Mouse (Mus musculus): Measurements from ENCODE around the gene C130060K24Rik. TPM values are rescaled to one million over a fixed set of nuclear protein-coding genes. Genes with fewer than 3 reads are reported as not detected.

The C130060K24Rik gene
- polyA plus RNA-seq (2012; rRNA removed; ENCODE audit: low replicate concordance): not detected in 2 replicates

DNA sequence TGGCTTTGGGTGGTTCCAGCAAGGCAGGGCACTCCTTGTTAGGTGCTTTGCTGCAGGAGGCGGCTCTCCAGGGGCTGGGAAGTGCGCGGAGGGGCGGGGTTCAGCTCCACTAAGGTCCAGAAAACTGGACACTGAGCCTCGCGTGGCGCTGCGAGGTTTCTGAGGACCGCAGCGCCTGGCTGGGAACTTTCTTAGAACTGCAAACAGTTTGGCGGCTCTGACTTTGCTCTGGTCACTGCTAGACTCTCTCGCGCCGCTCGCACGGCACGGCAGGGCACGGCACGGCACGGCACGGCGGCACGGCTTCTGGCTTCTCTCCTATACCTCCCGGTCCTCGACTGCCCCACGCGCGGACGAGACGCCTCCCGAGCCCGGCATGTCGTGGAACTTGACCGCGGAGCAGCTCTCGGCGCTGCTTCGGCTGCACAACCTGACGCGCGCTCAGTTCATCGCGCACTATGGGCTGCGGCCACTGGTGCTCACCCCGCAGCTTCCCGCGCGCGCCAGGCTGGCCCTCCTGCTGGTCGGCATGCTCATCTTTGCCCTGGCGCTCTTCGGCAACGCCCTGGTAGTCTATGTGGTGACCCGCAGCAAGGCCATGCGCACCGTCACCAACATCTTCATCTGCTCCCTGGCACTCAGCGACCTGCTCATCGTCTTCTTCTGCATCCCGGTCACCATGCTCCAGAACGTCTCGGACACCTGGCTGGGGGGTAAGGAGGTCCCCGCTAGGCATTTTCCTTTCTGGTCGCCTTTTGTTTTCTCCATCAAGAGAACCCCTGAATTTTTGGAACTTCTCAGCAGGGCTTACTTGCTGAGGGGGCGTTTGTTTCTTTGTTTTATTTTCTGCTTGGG lies at the start of gene C130060K24Rik:
C130060K24Rik (plus strand) TSS at position 188 of the 855 bp plus-strand sequence.

Other genes with a start within 250 kb of the C130060K24Rik start
- 1.3 and 2.7 TPM in 2 replicates for gene Hpgds, start 236.2 kb upstream of the C130060K24Rik start, polyA plus RNA-seq (2012; rRNA removed; ENCODE audit: low replicate concordance)
- 0.51 and 2.0 TPM in 2 replicates for gene Tnip3, start 144.2 kb downstream of the C130060K24Rik start, polyA plus RNA-seq (2012; rRNA removed; ENCODE audit: low replicate concordance)